Mouse (Mus musculus) kidney, adult 2 months (tissue): Measurements from ENCODE around the gene Tspan18. TPM values are rescaled to one million over a fixed set of nuclear protein-coding genes. Genes with fewer than 3 reads are reported as not detected.

ENCODE experiments used
- DNase-seq: peaks from one replicate; pipeline ENCODE4 v3.0.0; 2021
- H3K27ac ChIP-seq: fragments of 200-500 bp; 2 replicates; pipeline ENCODE4 v1.5.1; 2012; ENCODE audit warnings: low read depth, low read length, control low read depth, inconsistent platforms; ENCODE audit not compliant: insufficient read depth
- H3K27me3 ChIP-seq: fragments of 200-500 bp; replicated peaks from 2 replicates; pipeline ENCODE4 v1.6.1; 2012; ENCODE audit warnings: mild to moderate bottlenecking, moderate library complexity, low read length, inconsistent platforms; ENCODE audit not compliant: control insufficient read depth, insufficient read depth
- H3K36me3 ChIP-seq: fragments of 200-500 bp; 2 replicates; pipeline ENCODE4 v1.6.1; 2012; ENCODE audit warnings: mild to moderate bottlenecking, moderate library complexity, low read length, inconsistent platforms; ENCODE audit not compliant: control insufficient read depth, insufficient read depth
- H3K4me1 ChIP-seq: fragments of 200-500 bp; 2 replicates; pipeline ENCODE4 v1.6.1; 2011; ENCODE audit warnings: low read length; ENCODE audit not compliant: control insufficient read depth, insufficient read depth
- H3K4me3 ChIP-seq: fragments of 200-500 bp; 2 replicates; pipeline ENCODE4 v1.5.1; 2011; ENCODE audit warnings: mild to moderate bottlenecking, low read depth, low read length, control low read depth; ENCODE audit not compliant: insufficient read depth
- CTCF ChIP-seq: fragments of 200-500 bp; conservative IDR thresholded peaks from 2 replicates; pipeline ENCODE4 v1.5.1; 2011; ENCODE audit warnings: low read depth, mild to moderate bottlenecking, control low read depth, low read length, moderate library complexity, mixed read lengths; ENCODE audit not compliant: insufficient read depth, insufficient read length
- POLR2A ChIP-seq: fragments of 200-500 bp; IDR thresholded peaks from one replicate; pipeline ENCODE4 v1.6.1; 2011; ENCODE audit warnings: low read depth, low read length, control low read depth
- WGBS: fragments of 180-500 bp; shearing (Covaris S2); methylation state at CpG from one replicate; pipeline ENCODE4 v1.1.7; 2018; 5-methylcytosine and 5-hydroxymethylcytosine counted together
- polyA plus RNA-seq: library from polyadenylated mRNA; depleted of rRNA; stranded (reverse); fragments of >200 nt; gene quantifications from 2 replicates; pipeline ENCODE4 v1.2.3, GENCODE M21; 2012

Tspan18 gene
- polyA plus RNA-seq, 1 experiment = 20.9 TPM

DNA sequence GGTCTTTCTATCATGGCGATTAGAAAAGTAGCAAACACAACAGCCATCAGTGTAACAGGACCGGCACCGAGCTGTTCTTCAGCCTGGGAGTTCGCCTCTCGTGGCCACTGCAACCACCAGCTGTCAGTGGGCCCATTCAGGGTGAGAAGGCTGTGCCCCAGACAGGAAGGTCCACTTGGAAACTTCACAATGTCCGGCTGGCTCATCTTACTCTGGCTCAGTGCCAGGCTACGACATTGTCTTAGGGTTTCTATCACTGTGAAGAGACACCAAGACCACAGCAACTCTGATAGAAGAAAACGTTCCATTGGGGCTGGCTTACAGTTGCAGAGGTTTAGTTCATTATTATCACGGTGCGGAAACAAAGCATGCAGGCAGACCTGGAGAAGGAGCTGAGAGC lies 45.1 kb downstream of the Tspan18 start:
- DNase-seq = peak; percentile 72
- Histone ChIP-seq H3K27me3 (no peaks in the 10 kb centered on the region), H3K4me1 (no peaks in the 10 kb centered on the region), H3K27ac (no peak overlapping the region), H3K36me3 (no peaks in the 10 kb centered on the region), H3K4me3 (no peak overlapping the region)
- TF ChIP-seq POLR2A (no peak), CTCF (no peak)
- WGBS = 72% methylated on average over 10 of the region's 10 CpGs

DNA sequence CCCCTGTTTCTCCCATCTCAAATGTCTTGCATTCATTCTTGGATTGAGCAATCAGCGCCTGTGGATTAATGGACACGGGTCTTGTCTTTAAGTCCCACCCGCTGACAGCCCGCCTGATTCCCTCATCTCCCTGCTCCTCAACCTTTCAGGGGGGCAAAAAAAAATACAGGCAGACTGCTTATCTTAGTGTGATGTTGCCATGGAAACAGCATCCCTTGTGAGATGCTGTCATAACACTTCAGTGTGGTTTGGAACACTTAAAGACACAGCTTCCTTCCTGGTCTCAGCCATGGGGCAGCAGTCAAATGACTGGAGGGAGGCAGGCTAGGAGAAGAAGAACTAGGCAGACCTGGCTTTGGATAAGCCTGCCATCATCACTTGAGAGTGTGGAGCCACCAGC lies 47.0 kb downstream of the Tspan18 start:
- Histone ChIP-seq H3K4me3 (no peak overlapping the region), H3K27me3 (no peaks in the 10 kb centered on the region), H3K4me1 (peaks cover 3% of the 10 kb centered on the region), H3K27ac (no peak overlapping the region), H3K36me3 (no peaks in the 10 kb centered on the region)
- no peak for DNase-seq
- TF ChIP-seq POLR2A (no peak), CTCF (no peak)
- 85% methylated on average over 4 of the region's 4 CpGs for WGBS

DNA sequence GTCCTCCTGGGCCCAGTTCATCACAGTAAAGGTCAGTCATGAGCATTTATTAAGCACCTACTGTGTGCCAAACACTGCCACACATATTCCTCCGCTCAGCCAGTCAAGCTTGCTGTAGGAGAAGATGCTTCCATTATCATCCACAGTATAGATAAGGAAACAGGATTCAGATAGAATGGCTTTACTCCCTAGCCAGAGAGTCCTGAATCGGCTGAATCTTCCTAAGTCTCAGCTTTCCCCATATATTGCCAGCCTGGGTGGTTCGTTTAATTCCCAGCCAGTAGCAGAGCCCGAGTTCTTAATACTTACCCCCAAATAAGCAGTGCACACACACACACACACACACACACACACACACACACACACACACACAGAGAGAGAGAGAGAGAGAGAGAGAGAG lies 47.6 kb downstream of the Tspan18 start:
- Histone ChIP-seq H3K27ac (no peak overlapping the region), H3K4me3 (no peak overlapping the region), H3K36me3 (no peaks in the 10 kb centered on the region), H3K4me1 (peaks cover 5% of the 10 kb centered on the region), H3K27me3 (no peaks in the 10 kb centered on the region)
- no peak for TF ChIP-seq CTCF
- no peak for TF ChIP-seq POLR2A
- DNase-seq = no peak
- WGBS = 79% methylated on average over 4 of the region's 4 CpGs

DNA sequence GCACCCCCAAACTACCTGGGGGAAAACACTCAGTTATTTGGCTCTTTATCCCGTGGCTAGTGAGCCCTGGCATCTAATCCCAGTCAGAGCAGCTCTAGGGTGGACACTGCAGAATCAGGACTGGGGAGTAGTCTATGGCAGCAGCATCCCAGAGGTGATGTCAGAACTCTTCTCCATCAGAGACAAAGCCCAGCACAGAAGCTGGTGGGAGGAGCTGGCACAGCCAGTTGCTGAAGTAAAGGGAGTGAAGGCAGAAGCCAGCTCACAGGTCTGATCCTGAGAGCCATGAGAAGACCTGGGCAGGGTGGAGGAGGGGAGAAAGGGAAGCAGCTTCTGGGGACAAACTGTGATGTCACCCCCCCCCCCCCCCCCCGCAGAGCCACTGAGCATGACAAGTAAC lies 48.0 kb downstream of the Tspan18 start:
- 63% methylated on average over 2 of the region's 2 CpGs for WGBS
- peaks cover 5% of the 10 kb centered on the region for H3K4me1 ChIP-seq

DNA sequence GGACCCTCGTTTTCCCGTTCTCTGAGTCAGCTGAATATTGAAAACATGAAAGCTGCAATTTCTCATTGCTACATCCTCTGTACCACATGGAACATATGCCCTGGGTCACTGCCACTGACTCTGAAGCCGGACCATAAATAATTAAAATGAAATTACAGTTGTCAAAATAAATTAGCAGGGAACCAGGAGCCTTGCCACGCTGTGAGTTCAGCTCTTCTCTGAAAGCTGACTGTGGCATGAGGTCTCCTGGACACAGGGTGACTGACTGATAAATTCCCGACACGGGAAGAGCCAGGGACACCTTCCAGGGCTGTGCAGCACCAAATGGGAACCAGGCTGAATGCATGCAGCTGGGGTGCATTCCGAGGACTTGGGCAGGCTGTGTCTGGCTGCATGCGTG lies 48.5 kb downstream of the Tspan18 start:
- no peak overlapping the region for H3K4me3 ChIP-seq
- TF ChIP-seq CTCF (no peak), POLR2A (no peak)
- 71% methylated on average over 8 of the region's 8 CpGs for WGBS
- no peak for DNase-seq
- H3K4me1 ChIP-seq = peaks cover 5% of the 10 kb centered on the region
- no peaks in the 10 kb centered on the region for H3K36me3 ChIP-seq
- no peaks in the 10 kb centered on the region for H3K27me3 ChIP-seq
- no peak overlapping the region for H3K27ac ChIP-seq

More for the DNA sequence above, 48.0 kb downstream of the Tspan18 start:
- no peak for DNase-seq
- H3K27me3 ChIP-seq = no peaks in the 10 kb centered on the region
- TF ChIP-seq CTCF = no peak
- no peak for TF ChIP-seq POLR2A
- no peak overlapping the region for H3K27ac ChIP-seq
- H3K4me3 ChIP-seq = no peak overlapping the region
- no peaks in the 10 kb centered on the region for H3K36me3 ChIP-seq

DNA sequence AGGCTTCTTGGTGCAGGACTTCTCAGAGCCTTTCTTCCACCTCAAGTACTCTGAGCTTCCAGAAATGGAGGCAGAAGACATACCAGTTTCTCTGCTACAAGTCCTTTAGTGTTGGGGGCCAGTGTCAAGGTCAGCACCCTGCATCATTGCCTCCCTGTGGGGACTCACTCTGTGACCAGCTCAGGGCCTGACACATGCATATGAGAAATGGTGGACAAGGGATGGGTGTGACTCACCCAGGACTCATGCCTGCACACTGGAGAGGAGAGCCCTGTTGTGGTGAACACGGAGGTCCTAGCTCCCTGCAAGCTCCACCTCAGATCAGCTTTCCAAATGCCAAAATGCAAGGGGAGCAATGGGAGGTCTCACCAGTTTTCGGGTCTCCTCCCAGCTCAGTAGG lies 49.7 kb downstream of the Tspan18 start:
- 80% methylated on average over 2 of the region's 2 CpGs for WGBS
- TF ChIP-seq POLR2A (no peak), CTCF (no peak)
- peaks cover 5% of the 10 kb centered on the region for H3K4me1 ChIP-seq

DNA sequence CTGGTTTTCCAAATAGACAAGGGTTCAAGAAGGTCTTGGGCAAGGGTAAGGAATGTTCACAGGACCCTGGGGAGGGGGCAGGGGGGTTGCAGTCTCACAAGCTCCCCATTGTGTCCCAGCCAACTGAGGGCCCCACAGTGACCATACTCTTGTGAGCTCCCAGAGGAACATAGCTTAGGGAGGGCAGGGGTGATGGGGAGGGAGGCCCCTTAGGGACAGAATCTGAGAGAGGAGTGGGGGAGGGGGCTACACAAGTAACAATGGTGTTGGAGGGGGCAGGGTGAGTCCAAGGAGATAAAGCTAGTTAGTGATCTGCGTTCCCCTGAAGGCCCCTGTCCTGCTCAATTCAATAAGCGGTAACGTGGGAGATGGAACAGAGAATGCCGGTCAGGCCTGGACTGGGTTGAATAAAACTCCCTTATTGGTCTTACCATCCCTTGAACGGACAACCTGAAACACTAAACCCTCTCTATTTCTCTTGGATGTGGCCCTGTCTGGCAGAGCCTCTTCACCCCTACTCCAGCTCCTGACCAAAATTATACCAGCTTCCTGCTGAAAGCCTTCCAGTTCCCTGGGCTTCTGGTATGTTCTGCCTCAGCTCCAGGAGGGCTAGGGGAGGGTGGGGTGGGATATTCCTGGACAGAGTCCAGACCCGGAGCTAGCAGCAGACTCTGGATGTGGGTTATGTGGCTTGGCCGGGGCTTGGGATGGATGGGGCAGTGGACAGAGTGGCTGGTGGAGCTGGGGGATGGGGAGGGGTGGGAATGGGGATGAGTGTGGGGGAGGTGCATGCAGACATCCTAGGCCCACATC lies 50.6 kb downstream of the Tspan18 start:
- no peak overlapping the region for H3K27ac ChIP-seq
- no peaks in the 10 kb centered on the region for H3K27me3 ChIP-seq
- no peak for DNase-seq
- H3K36me3 ChIP-seq = no peaks in the 10 kb centered on the region
- 66% methylated on average over 7 of the region's 7 CpGs for WGBS
- peaks cover 5% of the 10 kb centered on the region for H3K4me1 ChIP-seq
- H3K4me3 ChIP-seq = no peak overlapping the region
- no peak for TF ChIP-seq POLR2A
- TF ChIP-seq CTCF = no peak

More for the DNA sequence above, 49.7 kb downstream of the Tspan18 start:
- no peak for DNase-seq
- H3K27ac ChIP-seq = no peak overlapping the region
- H3K36me3 ChIP-seq = no peaks in the 10 kb centered on the region
- H3K4me3 ChIP-seq = no peak overlapping the region
- H3K27me3 ChIP-seq = no peaks in the 10 kb centered on the region

DNA sequence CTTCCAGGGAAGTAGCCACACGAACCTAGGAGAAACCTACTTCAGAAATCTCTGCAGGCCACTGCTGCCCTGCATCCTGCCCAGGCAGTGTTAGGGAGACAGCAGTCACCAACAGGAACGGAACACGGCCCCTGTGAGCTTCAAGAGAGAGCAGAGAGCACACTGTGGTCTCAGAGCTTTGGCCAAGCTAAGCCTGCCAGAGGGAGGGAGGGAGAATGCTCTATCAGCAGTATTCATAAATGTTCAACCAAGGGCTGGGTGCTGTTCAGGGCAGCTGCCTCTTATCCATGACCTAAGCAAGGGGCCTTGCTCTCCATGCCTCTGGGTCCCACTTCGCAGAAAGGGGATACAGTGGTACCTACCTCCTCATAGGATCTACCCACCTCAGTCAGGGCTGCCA lies 51.7 kb downstream of the Tspan18 start:
- TF ChIP-seq POLR2A (no peak), CTCF (no peak)
- WGBS = 62% methylated on average over 4 of the region's 4 CpGs

More for the DNA sequence above, 51.7 kb downstream of the Tspan18 start:
- H3K27me3 ChIP-seq = no peaks in the 10 kb centered on the region
- no peak overlapping the region for H3K27ac ChIP-seq
- H3K4me3 ChIP-seq = no peak overlapping the region
- peaks cover 5% of the 10 kb centered on the region for H3K4me1 ChIP-seq
- peak; percentile 67 for DNase-seq
- no peaks in the 10 kb centered on the region for H3K36me3 ChIP-seq
